Mouse (Mus musculus) lung, embryonic 16.5 days (tissue): ENCODE data around the gene Ccdc138. TPM values are rescaled to one million over a fixed set of nuclear protein-coding genes. Genes with fewer than 3 reads are reported as not detected.

Experiments used
- ATAC-seq: fragments of 200-750 bp; cut with Nextera tagmentation; 2 replicates; pipeline ENCODE4 v1.8.0; 2017; ENCODE audit warnings: low read depth, mild to moderate bottlenecking, moderate library complexity
- H3K27ac ChIP-seq: fragments of 300-500 bp; sonication (generic); 2 replicates; pipeline ENCODE4 v1.5.1; 2014; ENCODE audit warnings: mild to moderate bottlenecking, control low read depth, low read length
- H3K27me3 ChIP-seq: fragments of 300-500 bp; sonication (generic); 2 replicates; pipeline ENCODE4 v1.6.1; 2014; ENCODE audit warnings: low read depth, low read length, mixed read lengths; ENCODE audit not compliant: control insufficient read depth, insufficient read depth
- H3K36me3 ChIP-seq: fragments of 300-500 bp; sonication (generic); 2 replicates; pipeline ENCODE4 v1.6.1; 2014; ENCODE audit warnings: low read length; ENCODE audit not compliant: control insufficient read depth, insufficient read depth
- H3K4me1 ChIP-seq: fragments of 300-500 bp; sonication (generic); replicated peaks from 2 replicates; pipeline ENCODE4 v1.6.1; 2014; ENCODE audit warnings: low read length, mixed read lengths; ENCODE audit not compliant: control insufficient read depth, insufficient read depth
- H3K4me2 ChIP-seq: fragments of 300-500 bp; sonication (generic); 2 replicates; pipeline ENCODE4 v1.6.1; 2014; ENCODE audit warnings: low read depth, low read length, control low read depth
- H3K4me3 ChIP-seq: fragments of 300-500 bp; sonication (generic); 2 replicates; pipeline ENCODE4 v1.5.1; 2014; ENCODE audit warnings: mild to moderate bottlenecking, low read length, control low read depth
- H3K9ac ChIP-seq: fragments of 300-500 bp; sonication (generic); 2 replicates; pipeline ENCODE4 v1.6.1; 2014; ENCODE audit warnings: low read length, control low read depth
- H3K9me3 ChIP-seq: fragments of 300-500 bp; sonication (generic); 2 replicates; pipeline ENCODE4 v1.6.1; 2016; ENCODE audit warnings: low read length; ENCODE audit not compliant: control insufficient read depth
- WGBS: fragments of 180-500 bp; shearing (Covaris S2); extraction: QIAGEN DNeasy Blood & Tissue Kit; methylation state at CpG from one replicate; pipeline ENCODE4 v1.1.7; 2014; 5-methylcytosine and 5-hydroxymethylcytosine counted together
- polyA plus RNA-seq: library from polyadenylated mRNA; unstranded; fragments of >200 nt; fragmentation: Nextera tagmentation; extraction: Ambion mirVana; gene quantifications from 2 replicates; pipeline ENCODE4 v1.2.1, GENCODE M21; 2015

Ccdc138 gene
- polyA plus RNA-seq, 1 experiment from 2014 or later: 9.6 TPM

- no peaks in the 10 kb centered on the region for H3K27me3 ChIP-seq
- no peaks in the 10 kb centered on the region for H3K9me3 ChIP-seq
- no peak for ATAC-seq
- H3K4me2 ChIP-seq: no peak overlapping the region
- no peak overlapping the region for H3K4me3 ChIP-seq
- H3K4me1 ChIP-seq: no peaks in the 10 kb centered on the region
- no peak overlapping the region for H3K27ac ChIP-seq
- no peak overlapping the region for H3K9ac ChIP-seq
- H3K36me3 ChIP-seq: no peaks in the 10 kb centered on the region
- WGBS: 89% methylated on average over 4 of the region's 4 CpGs
These were observed 121.5 kb downstream of the Ccdc138 start for GRCm38 (mm10) chr10:58619266-58619665.

- no peaks in the 10 kb centered on the region for H3K27me3 ChIP-seq
- no peaks in the 10 kb centered on the region for H3K36me3 ChIP-seq
- H3K4me2 ChIP-seq: no peak overlapping the region
- H3K4me1 ChIP-seq: no peaks in the 10 kb centered on the region
- 47% methylated on average over 12 of the region's 12 CpGs for WGBS
- no peak for ATAC-seq
- no peak overlapping the region for H3K4me3 ChIP-seq
- no peak overlapping the region for H3K27ac ChIP-seq
- H3K9ac ChIP-seq: no peak overlapping the region
- H3K9me3 ChIP-seq: no peaks in the 10 kb centered on the region
These were observed 127.3 kb downstream of the Ccdc138 start for GRCm38 (mm10) chr10:58624848-58625711.

Other genes starting within 250 kb of the Ccdc138 start
- gene Gcc2, start 242.5 kb upstream of the Ccdc138 start, polyA plus RNA-seq: 67.5 and 83.6 TPM in 2 replicates
- gene Lims1, start 174.5 kb upstream of the Ccdc138 start, polyA plus RNA-seq: 231 and 237 TPM in 2 replicates
- gene Ranbp2, start 51.0 kb upstream of the Ccdc138 start, polyA plus RNA-seq: 26.0 and 29.1 TPM in 2 replicates
- 0.23 and 0.35 TPM in 2 replicates for gene Edar, start 177.7 kb downstream of the Ccdc138 start, polyA plus RNA-seq
- gene Gm17542, start 220.3 kb downstream of the Ccdc138 start, polyA plus RNA-seq: not detected in 2 replicates